Mouse (Mus musculus): ENCODE data around the gene Hist1h2bq. TPM values are rescaled to one million over a fixed set of nuclear protein-coding genes. Genes with fewer than 3 reads are reported as not detected.
"Not testable (repeated sequence)": the region's sequence is repeated elsewhere in the genome, so short reads cannot be mapped to it uniquely, and the experiment has no call there.

Hist1h2bq gene
- total and polyA plus RNA-seq, 2 experiments from 2014 or later, result 5.6 to 1,204 TPM

DNA sequence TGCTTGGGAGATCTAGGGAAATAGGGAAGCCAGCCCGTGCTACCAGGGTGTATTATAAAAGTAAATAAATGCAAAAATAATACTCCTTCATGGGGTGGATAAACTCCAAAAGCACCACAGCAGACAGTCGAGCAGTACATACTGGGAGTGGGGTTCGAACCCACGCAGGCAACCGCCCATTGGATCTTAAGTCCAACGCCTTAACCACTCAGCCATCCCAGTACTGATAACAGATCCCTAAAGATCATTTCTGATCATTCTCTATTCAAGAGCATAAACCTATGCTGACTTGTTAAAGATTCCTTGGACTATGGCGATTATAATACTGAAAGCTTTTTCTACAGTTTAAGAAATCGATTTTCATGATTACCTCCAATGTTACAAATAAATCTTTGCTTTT, 37.9 kb upstream of the Hist1h2bq start:
- no peak overlapping the region for H3K27ac ChIP-seq (ENCODE audit: low read depth)
- ATAC-seq (ENCODE audit: insufficient read depth, low read depth) (no peak), DNase-seq (ENCODE audit: low spot score) (no peak)
- no peak for TF ChIP-seq CTCF (IDR thresholded peaks at IDR 0.05; ENCODE audit: low read depth)
- no peak overlapping the region for H3K4me2 ChIP-seq (ENCODE audit: low read depth, low read length)
- no peaks in the 10 kb centered on the region for H3K27me3 ChIP-seq (ENCODE audit: control insufficient read depth, insufficient read depth, low read length)
- no peaks in the 10 kb centered on the region for H3K36me3 ChIP-seq (replicated peaks; ENCODE audit: control insufficient read depth, insufficient read depth, low read length)
- H3K4me3 ChIP-seq (ENCODE audit: low read depth, low read length), result no peak overlapping the region
- 0 out of 2 replicates have a peak, but pooled peaks cover 20% of the 10 kb centered on the region for H3K4me1 ChIP-seq (ENCODE audit: control insufficient read depth, insufficient read depth)
- H3K9ac ChIP-seq (replicated peaks; ENCODE audit: low read depth, low read length), result no peak overlapping the region
- 44% methylated on average over 8 of the region's 8 CpGs for WGBS
- no peaks in the 10 kb centered on the region for H3K9me3 ChIP-seq (replicated peaks; ENCODE audit: control insufficient read depth, low read length)

DNA sequence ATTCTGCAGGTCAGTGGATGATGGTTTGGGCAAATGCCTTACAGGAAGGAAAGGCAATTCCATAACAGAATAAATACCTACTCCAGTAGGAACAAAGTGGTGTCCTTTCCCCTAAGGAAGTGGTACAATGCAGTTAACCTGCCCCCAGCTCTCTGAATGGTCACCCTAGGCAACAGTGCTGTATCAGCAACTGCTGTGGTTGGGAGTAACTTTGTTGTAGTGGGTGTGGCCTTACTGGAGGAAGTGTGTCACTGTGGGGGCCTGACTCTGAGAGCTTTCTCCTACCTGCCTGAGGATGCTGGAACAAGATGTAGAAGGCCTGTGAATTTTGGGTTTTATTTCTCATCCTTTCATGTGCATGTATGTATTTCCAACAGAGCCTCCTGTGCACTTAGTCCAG, 36.4 kb upstream of the Hist1h2bq start:
- not testable (repeated sequence) for H3K4me2 ChIP-seq (ENCODE audit: low read depth, low read length); H3K27ac ChIP-seq (ENCODE audit: low read depth); H3K9me3 ChIP-seq (replicated peaks; ENCODE audit: control insufficient read depth, low read length); H3K4me3 ChIP-seq (ENCODE audit: low read depth, low read length); H3K36me3 ChIP-seq (replicated peaks; ENCODE audit: control insufficient read depth, insufficient read depth, low read length); DNase-seq (ENCODE audit: low spot score); ATAC-seq (ENCODE audit: insufficient read depth, low read depth); H3K27me3 ChIP-seq (ENCODE audit: control insufficient read depth, insufficient read depth, low read length); H3K4me1 ChIP-seq (ENCODE audit: control insufficient read depth, insufficient read depth); H3K9ac ChIP-seq (replicated peaks; ENCODE audit: low read depth, low read length)

DNA sequence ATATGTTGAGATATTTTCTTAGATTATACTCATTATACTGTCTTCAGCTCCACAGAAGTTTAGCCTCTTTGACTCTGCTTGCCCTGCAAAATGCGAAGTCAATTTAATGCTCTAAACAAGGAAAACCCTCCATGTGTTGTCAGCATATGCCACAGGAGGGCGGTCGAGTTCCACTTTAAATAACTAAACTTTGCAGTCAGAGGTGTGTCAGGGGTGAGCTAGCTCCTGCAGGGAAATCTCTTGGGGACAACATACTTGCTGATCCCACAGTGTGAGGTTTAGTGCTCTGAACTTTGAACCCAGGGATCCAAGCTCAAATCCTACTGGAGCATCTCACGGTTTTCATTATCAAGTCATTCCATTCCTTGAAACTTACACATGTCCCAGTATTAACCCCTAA, 30.5 kb upstream of the Hist1h2bq start:
- DNase-seq (ENCODE audit: low spot score); H3K36me3 ChIP-seq (replicated peaks; ENCODE audit: control insufficient read depth, insufficient read depth, low read length); H3K9me3 ChIP-seq (replicated peaks; ENCODE audit: control insufficient read depth, low read length); H3K27me3 ChIP-seq (ENCODE audit: control insufficient read depth, insufficient read depth, low read length); H3K4me1 ChIP-seq (ENCODE audit: control insufficient read depth, insufficient read depth); H3K27ac ChIP-seq (ENCODE audit: low read depth); H3K4me2 ChIP-seq (ENCODE audit: low read depth, low read length); H3K9ac ChIP-seq (replicated peaks; ENCODE audit: low read depth, low read length); H3K4me3 ChIP-seq (ENCODE audit: low read depth, low read length): not testable (repeated sequence)
- no CpG with 5 or more reads among the region's 4 CpGs for WGBS
- ATAC-seq (ENCODE audit: insufficient read depth, low read depth), result peak; percentile 83

DNA sequence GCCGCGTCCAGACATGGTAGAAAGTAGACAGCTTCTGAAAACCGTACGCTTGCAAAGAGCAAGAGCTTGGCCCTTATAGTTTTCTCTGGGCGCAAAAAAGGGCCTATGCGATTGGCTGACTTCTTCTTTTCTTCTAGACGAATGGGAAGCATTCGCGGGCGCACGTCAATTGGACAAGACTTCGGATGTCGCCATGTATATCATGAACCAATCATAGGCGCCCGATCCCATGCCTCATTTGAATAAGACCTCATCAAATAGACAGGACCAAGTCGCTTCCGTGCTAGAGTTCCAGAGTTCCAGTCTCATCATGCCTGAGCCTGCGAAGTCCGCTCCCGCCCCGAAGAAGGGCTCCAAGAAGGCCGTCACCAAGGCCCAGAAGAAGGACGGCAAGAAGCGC, 23.5 kb upstream of the Hist1h2bq start, which contains the start of the genes Hist1h2ap and Hist1h2br:
Hist1h2ap (minus strand) TSS at position 47 of the 400 bp plus-strand sequence.
Hist1h2br (plus strand) TSS at position 283 of the 400 bp plus-strand sequence.
- H3K9ac ChIP-seq (replicated peaks; ENCODE audit: low read depth, low read length); H3K4me3 ChIP-seq (ENCODE audit: low read depth, low read length); H3K4me2 ChIP-seq (ENCODE audit: low read depth, low read length); H3K36me3 ChIP-seq (replicated peaks; ENCODE audit: control insufficient read depth, insufficient read depth, low read length); H3K27ac ChIP-seq (ENCODE audit: low read depth); H3K4me1 ChIP-seq (ENCODE audit: control insufficient read depth, insufficient read depth); H3K27me3 ChIP-seq (ENCODE audit: control insufficient read depth, insufficient read depth, low read length); DNase-seq (ENCODE audit: low spot score); H3K9me3 ChIP-seq (replicated peaks; ENCODE audit: control insufficient read depth, low read length): not testable (repeated sequence)
- no CpG with 5 or more reads among the region's 24 CpGs for WGBS
- ATAC-seq (ENCODE audit: insufficient read depth, low read depth), result peak; percentile 92

DNA sequence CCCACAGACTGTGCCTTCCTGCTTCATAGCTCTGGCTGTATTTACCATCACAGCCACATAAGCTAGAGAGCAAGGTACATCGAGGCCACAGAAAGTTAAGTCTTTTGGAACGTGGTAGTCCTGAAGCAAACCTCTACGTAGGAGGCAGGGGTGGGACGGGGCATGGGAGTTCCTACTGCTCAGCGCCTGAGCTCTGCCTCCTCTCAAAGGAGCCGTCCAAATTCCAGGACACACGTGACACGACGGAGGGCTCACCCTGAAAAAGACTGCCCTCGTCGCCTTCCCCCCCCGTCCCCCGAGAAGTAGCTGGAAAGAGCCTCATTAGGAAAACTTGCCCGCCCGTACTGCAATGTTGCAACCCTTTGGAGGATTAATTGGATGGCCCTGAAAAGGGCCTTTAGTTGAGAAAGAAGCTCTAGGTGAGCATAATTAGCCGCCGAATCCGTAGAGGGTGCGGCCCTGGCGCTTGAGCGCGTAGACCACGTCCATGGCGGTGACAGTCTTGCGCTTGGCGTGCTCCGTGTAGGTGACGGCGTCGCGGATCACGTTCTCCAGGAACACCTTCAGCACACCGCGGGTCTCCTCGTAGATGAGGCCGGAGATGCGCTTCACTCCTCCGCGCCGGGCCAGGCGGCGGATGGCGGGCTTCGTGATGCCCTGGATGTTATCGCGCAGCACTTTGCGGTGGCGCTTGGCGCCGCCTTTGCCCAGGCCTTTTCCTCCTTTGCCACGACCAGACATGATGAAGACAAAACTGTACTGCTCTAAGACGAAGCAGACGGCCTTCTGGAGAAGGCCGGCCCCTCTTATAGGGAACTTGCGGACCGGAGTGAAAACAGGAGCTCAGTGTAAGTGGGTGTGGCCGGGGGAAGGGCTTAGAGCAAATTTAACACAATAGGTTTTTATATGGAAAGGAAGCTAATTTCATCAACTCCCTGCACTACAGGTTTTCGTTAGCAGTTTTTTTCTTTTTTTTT, 21.7 kb upstream of the Hist1h2bq start, which contains the start of gene Hist1h4n:
Hist1h4n (minus strand) TSS at position 779 of the 977 bp plus-strand sequence.
- H3K4me3 ChIP-seq (ENCODE audit: low read depth, low read length); H3K9ac ChIP-seq (replicated peaks; ENCODE audit: low read depth, low read length); H3K27me3 ChIP-seq (ENCODE audit: control insufficient read depth, insufficient read depth, low read length); H3K36me3 ChIP-seq (replicated peaks; ENCODE audit: control insufficient read depth, insufficient read depth, low read length); H3K4me1 ChIP-seq (ENCODE audit: control insufficient read depth, insufficient read depth); H3K4me2 ChIP-seq (ENCODE audit: low read depth, low read length); DNase-seq (ENCODE audit: low spot score); H3K9me3 ChIP-seq (replicated peaks; ENCODE audit: control insufficient read depth, low read length): not testable (repeated sequence)
- peak within 1 kb of the TSS; percentile 57; the same call in 1 of the 2 replicates for H3K27ac ChIP-seq (ENCODE audit: low read depth)
- 1% methylated on average over 19 of the region's 58 CpGs for WGBS
- ATAC-seq (ENCODE audit: insufficient read depth, low read depth), result peak; percentile 76

DNA sequence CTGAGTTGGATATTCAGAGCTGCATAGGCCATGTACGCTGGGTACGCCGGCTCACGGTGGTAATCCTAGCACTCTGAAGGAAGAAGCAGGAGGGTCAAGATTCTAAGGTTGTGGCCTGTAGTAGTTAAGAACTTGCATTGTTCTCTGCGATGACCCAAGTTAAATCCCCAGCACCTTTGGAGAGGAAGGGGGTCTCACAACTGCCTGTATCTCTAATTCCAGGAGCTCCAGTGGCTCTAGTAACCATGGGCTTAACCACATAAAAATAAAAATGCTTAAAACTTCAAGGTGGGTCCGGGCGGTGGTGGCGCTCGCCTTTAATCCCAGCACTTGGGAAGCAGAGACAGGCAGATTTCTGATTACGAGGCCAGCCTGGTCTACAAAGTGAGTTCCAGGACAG, 20.3 kb upstream of the Hist1h2bq start:
- Histone ChIP-seq H3K9ac (replicated peaks; ENCODE audit: low read depth, low read length) (no peak overlapping the region), H3K4me3 (ENCODE audit: low read depth, low read length) (no peak overlapping the region), H3K9me3 (replicated peaks; ENCODE audit: control insufficient read depth, low read length) (no peaks in the 10 kb centered on the region), H3K27me3 (ENCODE audit: control insufficient read depth, insufficient read depth, low read length) (no peaks in the 10 kb centered on the region), H3K36me3 (replicated peaks; ENCODE audit: control insufficient read depth, insufficient read depth, low read length) (no peaks in the 10 kb centered on the region), H3K4me1 (ENCODE audit: control insufficient read depth, insufficient read depth) (no peaks in the 10 kb centered on the region), H3K27ac (ENCODE audit: low read depth) (no peak overlapping the region), H3K4me2 (ENCODE audit: low read depth, low read length) (no peak overlapping the region)
- ATAC-seq (ENCODE audit: insufficient read depth, low read depth) (no peak), DNase-seq (ENCODE audit: low spot score) (peak; percentile 2)
- 92% methylated on average over 10 of the region's 10 CpGs for WGBS
- TF ChIP-seq EP300 (IDR thresholded peaks at IDR 0.05; ENCODE audit: low read depth) (no peak), CTCF (IDR thresholded peaks at IDR 0.05; ENCODE audit: low read depth) (no peak)

All from heart, postnatal 0 days (tissue).